Mouse (Mus musculus) bone marrow, adult 2 months (tissue): Measurements from ENCODE around the gene Hsd11b1.

Experiments used
- CTCF ChIP-seq: fragments of 200-500 bp; IDR thresholded peaks from 2 replicates; pipeline ENCODE4 v1.5.1; 2011; ENCODE audit warnings: low read length, control low read depth; ENCODE audit not compliant: control insufficient read depth, insufficient read depth
- POLR2A ChIP-seq: fragments of 200-500 bp; IDR thresholded peaks from 2 replicates; pipeline ENCODE4 v1.6.1; 2011; ENCODE audit warnings: low read depth, mild to moderate bottlenecking, control low read depth, low read length, borderline replicate concordance; ENCODE audit not compliant: control insufficient read depth

DNA sequence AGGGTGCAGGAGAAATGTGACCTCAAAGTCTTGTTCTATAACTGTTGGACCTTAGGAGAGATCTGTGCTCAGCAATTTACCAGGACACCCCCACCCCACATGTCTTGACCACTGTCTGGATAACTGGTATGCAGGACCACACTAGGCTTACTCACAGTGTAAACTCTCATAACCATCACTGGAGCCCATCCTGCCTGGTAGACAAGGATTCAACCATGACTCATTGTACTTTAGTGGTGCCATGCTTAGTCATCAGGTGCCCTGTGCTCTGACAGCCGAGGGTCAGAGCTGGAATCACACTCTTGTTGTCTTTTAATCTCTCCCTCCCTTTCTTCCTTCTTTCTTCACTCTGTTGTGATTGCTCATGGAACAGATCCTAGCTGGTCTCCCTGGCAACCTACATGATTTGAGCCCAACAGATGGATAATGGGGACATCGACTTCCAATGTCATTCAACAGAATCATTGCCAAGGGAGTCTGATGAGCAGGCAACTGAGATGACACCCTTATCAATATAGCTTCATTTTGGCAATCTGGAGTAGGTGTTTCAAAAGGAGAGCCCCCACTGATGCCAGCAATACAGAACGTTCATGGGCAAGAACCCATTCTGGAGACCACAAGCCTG lies 34.4 kb upstream of the Hsd11b1 start:
- no peak for TF ChIP-seq POLR2A
- TF ChIP-seq CTCF = no peak
